Mouse (Mus musculus) spleen, adult 2 months (tissue): ENCODE measurements around the gene Cd247. TPM values are rescaled to one million over a fixed set of nuclear protein-coding genes. Genes with fewer than 3 reads are reported as not detected.

Experiments used
- DNase-seq, 2 experiments: peaks; one replicate each; pipeline versions ENCODE4 v3.0.0 to v3.0.0-alpha.2; 2012 to 2021; ENCODE audit warnings: low spot score in 2 of 2, low read depth in 1 of 2
- H3K27ac ChIP-seq: fragments of 200-500 bp; 2 replicates; pipeline ENCODE4 v1.5.1; 2012; ENCODE audit warnings: low read length, inconsistent platforms; ENCODE audit not compliant: insufficient read depth
- H3K27me3 ChIP-seq: fragments of 200-500 bp; 2 replicates; pipeline ENCODE4 v1.6.1; 2012; ENCODE audit warnings: mild to moderate bottlenecking, moderate library complexity, low read length, inconsistent platforms; ENCODE audit not compliant: control insufficient read depth, insufficient read depth
- H3K36me3 ChIP-seq: fragments of 200-500 bp; 2 replicates; pipeline ENCODE4 v1.6.1; 2012; ENCODE audit warnings: mild to moderate bottlenecking, low read length, inconsistent platforms; ENCODE audit not compliant: control insufficient read depth, insufficient read depth
- H3K4me1 ChIP-seq: fragments of 200-500 bp; 2 replicates; pipeline ENCODE4 v1.6.1; 2011; ENCODE audit warnings: inconsistent platforms; ENCODE audit not compliant: control insufficient read depth, insufficient read depth, insufficient read length
- H3K4me3 ChIP-seq: fragments of 200-500 bp; 2 replicates; pipeline ENCODE4 v1.5.1; 2011; ENCODE audit warnings: mild to moderate bottlenecking, inconsistent platforms; ENCODE audit not compliant: insufficient read depth, insufficient read length; ENCODE audit errors: extremely low read depth
- CTCF ChIP-seq: fragments of 200-500 bp; IDR thresholded peaks from 2 replicates; pipeline ENCODE4 v1.5.1; 2011; ENCODE audit warnings: mild to moderate bottlenecking, inconsistent platforms; ENCODE audit not compliant: insufficient read depth, insufficient read length, insufficient replicate concordance; ENCODE audit errors: extremely low read depth
- POLR2A ChIP-seq: fragments of 200-500 bp; IDR thresholded peaks from 2 replicates; pipeline ENCODE4 v1.6.1; 2011; ENCODE audit warnings: low read depth, low read length, inconsistent platforms
- WGBS: fragments of 180-500 bp; shearing (Covaris S2); methylation state at CpG from one replicate; pipeline ENCODE4 v1.1.7; 2018; 5-methylcytosine and 5-hydroxymethylcytosine counted together
- polyA plus RNA-seq: library from polyadenylated mRNA; depleted of rRNA; stranded (reverse); fragments of >200 nt; gene quantifications from 2 replicates; pipeline ENCODE4 v1.2.3, GENCODE M21; 2012

Gene Cd247
- polyA plus RNA-seq, 1 experiment = 38.9 TPM

DNA sequence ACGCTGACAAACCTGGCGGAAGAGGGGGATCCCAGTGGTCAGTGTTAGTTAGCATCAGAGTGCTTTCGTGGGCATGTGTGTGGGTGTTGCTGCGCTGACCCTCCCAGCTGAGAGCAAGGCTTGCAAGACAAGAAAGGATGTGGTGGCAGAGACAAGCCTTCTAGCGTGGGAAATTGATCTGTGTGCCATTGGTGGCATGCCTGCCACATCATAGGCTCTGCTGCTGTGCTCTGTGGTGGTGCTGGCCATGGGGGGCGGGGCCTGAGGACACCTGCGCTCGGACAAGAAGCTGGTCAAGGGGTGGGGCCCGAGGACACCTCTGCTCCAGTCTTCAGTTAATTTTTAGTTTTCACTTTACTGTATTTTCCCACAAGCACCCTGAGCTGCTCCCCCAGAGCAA lies 27.9 kb downstream of the Cd247 start:
- Histone ChIP-seq H3K27ac (no peak overlapping the region), H3K36me3 (no peaks in the 10 kb centered on the region), H3K4me1 (peaks cover 7% of the 10 kb centered on the region; the same call in 1 of the 2 replicates), H3K27me3 (no peaks in the 10 kb centered on the region), H3K4me3 (no peak overlapping the region)
- WGBS = 65% methylated on average over 9 of the region's 9 CpGs
- peak in 1 of 2 experiments; percentile 8 for DNase-seq
- TF ChIP-seq POLR2A (no peak), CTCF (no peak)

DNA sequence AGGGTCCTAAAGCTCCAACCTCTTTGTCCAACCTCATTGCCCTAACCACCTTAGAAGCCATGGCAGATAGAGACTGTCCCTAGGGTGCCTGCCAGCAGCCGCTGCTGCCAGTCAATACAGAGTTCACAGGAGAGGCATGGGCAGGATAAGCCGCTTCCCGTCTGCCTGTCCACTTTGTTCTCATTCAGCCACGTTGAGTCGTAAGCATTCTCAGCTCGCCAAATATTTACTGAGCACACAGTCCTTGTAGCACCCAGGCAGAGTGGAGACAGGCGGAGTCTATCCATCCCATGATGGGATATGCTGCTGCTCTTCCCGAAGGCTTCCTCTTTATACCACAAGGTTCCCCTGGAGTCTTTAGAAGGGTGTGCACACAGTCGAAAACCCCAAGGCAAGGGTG lies 28.8 kb downstream of the Cd247 start:
- H3K27me3 ChIP-seq = no peaks in the 10 kb centered on the region
- WGBS = 68% methylated on average over 9 of the region's 9 CpGs
- peaks cover 7% of the 10 kb centered on the region; the same call in 1 of the 2 replicates for H3K4me1 ChIP-seq
- H3K4me3 ChIP-seq = no peak overlapping the region
- DNase-seq = no peak
- H3K36me3 ChIP-seq = no peaks in the 10 kb centered on the region
- no peak for TF ChIP-seq POLR2A
- TF ChIP-seq CTCF = no peak
- H3K27ac ChIP-seq = no peak overlapping the region

DNA sequence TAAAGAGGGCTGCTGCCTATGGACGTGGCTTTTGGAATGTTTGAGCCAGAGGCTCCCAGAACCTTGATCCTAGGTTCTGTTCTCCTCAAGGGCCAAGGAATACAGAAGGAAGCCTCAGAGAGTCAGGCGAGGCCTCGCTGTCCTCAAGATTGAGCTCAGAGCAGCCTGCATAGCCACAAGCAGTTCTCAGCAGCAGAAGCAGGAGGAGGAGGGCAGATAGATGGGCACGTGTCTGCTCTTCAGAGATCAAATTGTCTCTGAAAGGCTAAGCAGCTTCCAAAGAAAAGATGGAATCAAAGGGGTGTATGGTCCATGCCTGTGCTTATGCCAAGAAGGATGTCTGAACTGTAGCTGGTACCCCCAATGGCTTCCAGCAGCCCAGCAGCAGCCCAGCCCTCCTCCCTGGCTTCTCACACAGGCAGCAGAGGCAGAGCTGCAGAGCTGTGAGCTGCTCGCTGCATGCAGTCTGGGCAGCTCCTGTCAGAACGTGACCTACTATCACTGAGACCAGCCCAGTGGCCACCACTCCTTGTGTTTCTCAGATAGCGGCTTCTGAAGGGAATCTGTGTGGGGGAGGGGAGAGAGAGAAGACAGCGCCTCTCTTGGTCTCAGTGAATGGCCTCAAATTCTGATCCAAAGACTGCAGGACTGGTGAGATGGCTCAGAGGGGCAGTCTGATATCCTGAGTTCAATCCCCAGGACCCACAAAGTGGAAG lies 29.8 kb downstream of the Cd247 start:
- TF ChIP-seq POLR2A = no peak
- no peak for TF ChIP-seq CTCF
- Histone ChIP-seq H3K27me3 (no peaks in the 10 kb centered on the region), H3K36me3 (no peaks in the 10 kb centered on the region), H3K4me3 (no peak overlapping the region), H3K27ac (no peak overlapping the region), H3K4me1 (peaks cover 4% of the 10 kb centered on the region; the same call in 1 of the 2 replicates)
- no peak for DNase-seq
- 72% methylated on average over 8 of the region's 8 CpGs for WGBS

DNA sequence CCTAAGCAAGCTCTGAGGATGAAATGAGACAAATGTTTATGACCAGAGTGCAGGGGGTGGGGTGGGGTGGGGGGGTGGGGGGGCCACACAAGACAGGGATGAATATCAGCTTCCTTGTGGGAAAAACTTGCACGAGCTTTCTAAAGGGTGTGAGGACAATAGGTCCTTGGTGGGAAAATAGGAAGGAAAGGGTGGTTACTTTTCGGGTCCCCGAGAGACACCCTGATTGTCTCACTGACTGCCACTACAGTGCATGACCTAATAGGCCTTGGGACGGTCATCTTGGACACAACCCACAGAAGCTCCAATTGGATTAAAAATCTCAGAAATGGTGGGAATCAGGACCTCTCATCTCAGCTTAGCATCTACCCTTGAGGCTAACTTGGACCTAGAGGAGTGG lies 30.7 kb downstream of the Cd247 start:
- Histone ChIP-seq H3K36me3 (no peaks in the 10 kb centered on the region), H3K4me3 (no peak overlapping the region), H3K27me3 (no peaks in the 10 kb centered on the region), H3K4me1 (peaks cover 4% of the 10 kb centered on the region; the same call in 1 of the 2 replicates), H3K27ac (no peak overlapping the region)
- no peak for DNase-seq
- 62% methylated on average over 4 of the region's 4 CpGs for WGBS
- TF ChIP-seq CTCF (no peak), POLR2A (no peak)

DNA sequence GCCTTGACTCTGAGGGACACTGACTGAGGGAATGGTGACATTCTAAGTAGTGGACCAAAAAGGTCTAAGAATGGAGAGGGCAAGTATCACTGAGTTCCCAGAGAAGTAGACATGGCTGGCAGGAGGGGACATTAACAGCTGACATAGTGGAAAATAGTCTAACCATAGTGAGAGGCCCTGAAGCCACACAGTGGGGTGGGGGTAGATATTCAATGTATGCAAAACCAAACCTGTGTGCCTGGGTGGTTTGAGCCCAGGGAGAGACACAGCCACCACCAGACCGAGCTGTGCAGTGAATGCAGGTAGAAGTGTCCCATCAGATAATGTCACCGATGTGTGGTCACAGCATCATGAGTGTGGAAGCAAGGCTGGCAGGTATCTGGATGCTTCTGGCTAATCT lies 33.5 kb downstream of the Cd247 start:
- DNase-seq = no peak
- H3K27ac ChIP-seq = no peak overlapping the region
- no peak for TF ChIP-seq POLR2A
- no peak for TF ChIP-seq CTCF
- 68% methylated on average over 2 of the region's 2 CpGs for WGBS
- H3K4me3 ChIP-seq = no peak overlapping the region
- H3K27me3 ChIP-seq = no peaks in the 10 kb centered on the region
- no peaks in the 10 kb centered on the region for H3K36me3 ChIP-seq
- peaks cover 4% of the 10 kb centered on the region; the same call in 1 of the 2 replicates for H3K4me1 ChIP-seq

DNA sequence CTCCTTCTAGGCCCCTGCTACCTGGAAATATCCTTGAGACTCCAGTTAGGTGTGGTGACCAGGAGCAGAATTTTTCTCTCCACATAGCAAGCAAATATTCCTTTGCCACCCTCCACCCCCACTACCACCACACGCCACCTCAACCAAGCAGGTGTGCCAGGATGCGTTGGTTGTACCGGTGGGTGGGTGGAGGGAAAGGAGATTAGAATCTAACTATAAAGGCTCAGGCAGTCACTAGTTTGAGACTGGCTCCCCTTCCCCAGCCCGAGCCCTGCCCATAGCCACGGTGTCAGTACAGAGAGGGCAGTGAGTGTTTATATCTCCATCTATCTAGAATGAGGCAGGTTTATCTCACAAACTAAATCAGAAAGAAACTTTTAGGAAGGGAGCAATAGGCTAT lies 39.7 kb downstream of the Cd247 start:
- H3K4me3 ChIP-seq = no peak overlapping the region
- no peak overlapping the region; the same call in 1 of the 2 replicates for H3K27ac ChIP-seq
- no peak for DNase-seq
- WGBS = 80% methylated on average over 5 of the region's 5 CpGs
- H3K4me1 ChIP-seq = peaks cover 4% of the 10 kb centered on the region; the same call in 1 of the 2 replicates
- H3K27me3 ChIP-seq = no peaks in the 10 kb centered on the region
- H3K36me3 ChIP-seq = no peaks in the 10 kb centered on the region
- TF ChIP-seq POLR2A = no peak
- no peak for TF ChIP-seq CTCF

DNA sequence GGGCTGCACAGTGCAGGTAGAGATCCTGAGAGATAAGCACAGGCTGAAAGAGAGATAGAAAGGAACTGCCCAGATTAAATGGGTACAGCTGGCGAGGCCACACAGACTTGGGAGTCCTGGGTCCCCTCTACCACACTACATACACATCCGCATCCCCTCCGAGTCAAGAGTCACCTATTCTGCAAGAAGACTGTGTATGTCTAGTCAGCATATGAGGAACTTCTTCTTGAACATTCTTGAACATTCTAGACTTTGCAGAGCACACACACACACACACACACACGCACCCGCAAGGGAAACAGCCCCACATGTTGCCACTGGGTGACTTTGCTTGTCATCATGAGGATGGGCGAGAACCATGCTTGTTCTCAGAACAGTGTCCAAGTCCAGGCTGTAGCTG lies 40.1 kb downstream of the Cd247 start:
- 76% methylated on average over 6 of the region's 6 CpGs for WGBS
- TF ChIP-seq CTCF (no peak), POLR2A (no peak)
- Histone ChIP-seq H3K36me3 (no peaks in the 10 kb centered on the region), H3K27ac (no peak overlapping the region; the same call in 1 of the 2 replicates), H3K27me3 (no peaks in the 10 kb centered on the region), H3K4me1 (peaks cover 4% of the 10 kb centered on the region; the same call in 1 of the 2 replicates), H3K4me3 (no peak overlapping the region)
- no peak for DNase-seq
